Mouse (Mus musculus) lung, postnatal 0 days (tissue): Measurements from ENCODE around the gene Chmp4b. TPM values are rescaled to one million over a fixed set of nuclear protein-coding genes. Genes with fewer than 3 reads are reported as not detected.

ENCODE experiments used
- ATAC-seq: fragments of 200-750 bp; cut with Nextera tagmentation; 2 replicates; pipeline ENCODE4 v1.8.0; 2017; ENCODE audit warnings: moderate library complexity
- DNase-seq: peaks from one replicate; pipeline ENCODE4 v3.0.0-alpha.2; 2016; ENCODE audit warnings: low spot score
- H3K27ac ChIP-seq: fragments of 300-500 bp; sonication (generic); 2 replicates; pipeline ENCODE4 v1.5.1; 2014; ENCODE audit warnings: antibody characterized with exemption, mild to moderate bottlenecking, low read length, mixed read lengths
- H3K27me3 ChIP-seq: fragments of 300-500 bp; sonication (generic); replicated peaks from 2 replicates; pipeline ENCODE4 v1.6.1; 2014; ENCODE audit warnings: low read length, mixed read lengths; ENCODE audit not compliant: insufficient read depth
- H3K36me3 ChIP-seq: fragments of 300-500 bp; sonication (generic); 2 replicates; pipeline ENCODE4 v1.6.1; 2014; ENCODE audit warnings: low read length, mixed read lengths; ENCODE audit not compliant: insufficient read depth
- H3K4me1 ChIP-seq: fragments of 300-500 bp; sonication (generic); 2 replicates; pipeline ENCODE4 v1.6.1; 2014; ENCODE audit warnings: antibody characterized with exemption, low read depth, low read length, mixed read lengths; ENCODE audit not compliant: insufficient read depth
- H3K4me2 ChIP-seq: fragments of 300-500 bp; sonication (generic); replicated peaks from 2 replicates; pipeline ENCODE4 v1.6.1; 2014; ENCODE audit warnings: low read depth, mild to moderate bottlenecking, low read length, moderate library complexity, mixed read lengths
- H3K4me3 ChIP-seq: fragments of 300-500 bp; sonication (generic); 2 replicates; pipeline ENCODE4 v1.5.1; 2014; ENCODE audit warnings: low read depth, low read length
- H3K9ac ChIP-seq: fragments of 300-500 bp; sonication (generic); replicated peaks from 2 replicates; pipeline ENCODE4 v1.6.1; 2014; ENCODE audit warnings: low read depth, mild to moderate bottlenecking
- H3K9me3 ChIP-seq: fragments of 300-500 bp; sonication (generic); 2 replicates; pipeline ENCODE4 v1.6.1; 2016; ENCODE audit warnings: low read length, mixed read lengths
- CTCF ChIP-seq: IDR thresholded peaks from 2 replicates; pipeline ENCODE4 v1.5.1; 2016; ENCODE audit warnings: antibody characterized with exemption, mild to moderate bottlenecking
- EP300 ChIP-seq: IDR thresholded peaks from 2 replicates; pipeline ENCODE4 v1.6.1; 2016; ENCODE audit warnings: antibody characterized with exemption, mild to moderate bottlenecking, control low read depth
- WGBS: fragments of 180-500 bp; shearing (Covaris S2); extraction: QIAGEN DNeasy Blood & Tissue Kit; methylation state at CpG from one replicate; pipeline ENCODE4 v1.1.7; 2014; 5-methylcytosine and 5-hydroxymethylcytosine counted together
- polyA plus RNA-seq: library from polyadenylated mRNA; unstranded; fragments of >200 nt; fragmentation: Nextera tagmentation; extraction: Ambion mirVana; gene quantifications from 2 replicates; pipeline ENCODE4 v1.2.1, GENCODE M21; 2015

The Chmp4b gene
- polyA plus RNA-seq, 1 experiment from 2014 or later: 33.7 TPM

GRCm38 (mm10) chr2:154731916-154732315 lies 80.4 kb downstream of the Chmp4b start:
- H3K27ac ChIP-seq: no peak overlapping the region

GRCm38 (mm10) chr2:154732503-154733141 lies 81.1 kb downstream of the Chmp4b start:
- Histone ChIP-seq H3K27ac (no peak overlapping the region), H3K4me1 (peaks cover 6% of the 10 kb centered on the region; the same call in 1 of the 2 replicates), H3K4me3 (no peak overlapping the region), H3K4me2 (no peak overlapping the region), H3K9me3 (no peaks in the 10 kb centered on the region), H3K9ac (no peak overlapping the region), H3K27me3 (no peaks in the 10 kb centered on the region), H3K36me3 (no peaks in the 10 kb centered on the region)
- DNase-seq: peak; percentile 51
- no peak for ATAC-seq
- WGBS: 65% methylated on average over 9 of the region's 9 CpGs
- TF ChIP-seq CTCF (no peak), EP300 (no peak)

More at GRCm38 (mm10) chr2:154731916-154732315, 80.4 kb downstream of the Chmp4b start:
- Histone ChIP-seq H3K9me3 (no peaks in the 10 kb centered on the region), H3K4me1 (peaks cover 6% of the 10 kb centered on the region; the same call in 1 of the 2 replicates), H3K4me2 (no peak overlapping the region), H3K4me3 (no peak overlapping the region), H3K9ac (no peak overlapping the region), H3K27me3 (no peaks in the 10 kb centered on the region), H3K36me3 (no peaks in the 10 kb centered on the region)
- DNase-seq (no peak), ATAC-seq (no peak)
- WGBS: 40% methylated on average over 2 of the region's 2 CpGs
- no peak for TF ChIP-seq CTCF
- no peak for TF ChIP-seq EP300

GRCm38 (mm10) chr2:154734977-154735376 lies 83.5 kb downstream of the Chmp4b start:
- Histone ChIP-seq H3K9me3 (no peaks in the 10 kb centered on the region), H3K9ac (no peak overlapping the region), H3K4me1 (peaks cover 3% of the 10 kb centered on the region; the same call in 1 of the 2 replicates), H3K36me3 (no peaks in the 10 kb centered on the region), H3K27me3 (no peaks in the 10 kb centered on the region), H3K4me2 (no peak overlapping the region), H3K27ac (no peak overlapping the region), H3K4me3 (no peak overlapping the region)
- WGBS: 68% methylated on average over 9 of the region's 9 CpGs
- ATAC-seq (no peak), DNase-seq (no peak)
- no peak for TF ChIP-seq EP300
- no peak for TF ChIP-seq CTCF

- DNase-seq (no peak), ATAC-seq (no peak)
- H3K4me2 ChIP-seq: no peak overlapping the region
- TF ChIP-seq EP300: no peak
- no peak for TF ChIP-seq CTCF
- no peaks in the 10 kb centered on the region for H3K36me3 ChIP-seq
- H3K9ac ChIP-seq: no peak overlapping the region
- H3K27me3 ChIP-seq: no peaks in the 10 kb centered on the region
- H3K4me3 ChIP-seq: no peak overlapping the region
- H3K27ac ChIP-seq: no peak overlapping the region
- H3K9me3 ChIP-seq: no peaks in the 10 kb centered on the region
- H3K4me1 ChIP-seq: peaks cover 3% of the 10 kb centered on the region; the same call in 1 of the 2 replicates
- 53% methylated on average over 7 of the region's 7 CpGs for WGBS
Observed at GRCm38 (mm10) chr2:154735416-154735815, 83.9 kb downstream of the Chmp4b start.

GRCm38 (mm10) chr2:154735986-154736385 lies 84.5 kb downstream of the Chmp4b start:
- Histone ChIP-seq H3K4me3 (no peak overlapping the region), H3K4me2 (no peak overlapping the region), H3K27me3 (no peaks in the 10 kb centered on the region), H3K4me1 (peaks cover 3% of the 10 kb centered on the region; the same call in 1 of the 2 replicates), H3K9ac (no peak overlapping the region), H3K9me3 (no peaks in the 10 kb centered on the region), H3K27ac (no peak overlapping the region), H3K36me3 (no peaks in the 10 kb centered on the region)
- no peak for DNase-seq
- 67% methylated on average over 7 of the region's 7 CpGs for WGBS
- ATAC-seq: no peak
- TF ChIP-seq EP300 (no peak), CTCF (no peak)

GRCm38 (mm10) chr2:154738621-154739020 lies 87.1 kb downstream of the Chmp4b start:
- H3K9ac ChIP-seq: no peak overlapping the region
- no peaks in the 10 kb centered on the region for H3K27me3 ChIP-seq
- H3K27ac ChIP-seq: no peak overlapping the region
- DNase-seq (no peak), ATAC-seq (no peak)
- no peak overlapping the region for H3K4me3 ChIP-seq
- no peak for TF ChIP-seq EP300
- no peak for TF ChIP-seq CTCF
- 82% methylated on average over 5 of the region's 5 CpGs for WGBS
- H3K4me2 ChIP-seq: no peak overlapping the region
- no peaks in the 10 kb centered on the region for H3K36me3 ChIP-seq
- H3K4me1 ChIP-seq: no peaks in the 10 kb centered on the region
- no peaks in the 10 kb centered on the region for H3K9me3 ChIP-seq
